In genomic region chr11:98044074-98044473, GRCm38 (mm10) we compare ENCODE assay signal across 28 mouse cellular contexts. TPM values are rescaled to one million over a fixed set of nuclear protein-coding genes. Genes with fewer than 3 reads are reported as not detected.
A peak's percentile ranks its signal among the peaks of the same experiment; 100 is the strongest.
DNase-seq lines count a peak whose midpoint lies in the region; ATAC-seq and TF ChIP-seq lines count a peak whose summit lies in the region.
"Had no signal": no experiment of that assay in that cellular context is flagged by ENCODE, and none has a peak within 500 bp of the region (broad histone marks: within the 10 kb centered on the region; RNA-seq: fewer than 3 reads in every experiment).

No protein-coding gene starts in this region.

- H3K4me3 ChIP-seq in lung, embryonic 15.5 days, result no peak overlapping the region
- H3K4me3 ChIP-seq in E14TG2a.4 (replicated peaks; ENCODE audit: low read length), result peak overlapping the region; percentile 64
- no peak overlapping the region for H3K4me3 ChIP-seq in kidney, adult 2 months (ENCODE audit: insufficient read depth, low read depth, low read length)
- H3K4me3 ChIP-seq: heart, adult 2 months; hindbrain, embryonic 10.5 days; hindbrain, embryonic 15.5 days; kidney, embryonic 15.5 days; layer of hippocampus, adult 2 months; limb, embryonic 13.5 days; midbrain, embryonic 15.5 days had no signal

- TF ChIP-seq POLR2A in kidney, adult 2 months (IDR thresholded peaks at IDR 0.05; ENCODE audit: low read depth, low read length), result no peak

- DNase-seq in cerebellum, adult 9-10 months, result peak; percentile 41
- DNase-seq in lung, postnatal 4 days, result no peak
- peak; percentile 66 to 70 for DNase-seq in cerebellum, postnatal 10 days
- no peak for DNase-seq in left cerebral cortex, adult 18-20 months (ENCODE audit: low spot score in 2 of 2)
- DNase-seq in kidney, adult 2 months, result no peak
- DNase-seq: adrenal gland, postnatal 36 days; heart, adult 2 months; heart, postnatal 14 days; kidney, adult 11 months; kidney, postnatal 36 days; right cerebral cortex, adult 18-20 months; spleen, adult 18-20 months; thymus, postnatal 14 days had no signal

- H3K9ac ChIP-seq in lung, embryonic 15.5 days, result no peak overlapping the region
- H3K9ac ChIP-seq: hindbrain, embryonic 15.5 days; kidney, embryonic 15.5 days; midbrain, embryonic 15.5 days had no signal

- H3K4me2 ChIP-seq in lung, embryonic 15.5 days, result peak overlapping the region; percentile 26
- H3K4me2 ChIP-seq: hindbrain, embryonic 15.5 days; kidney, embryonic 15.5 days; limb, embryonic 13.5 days; liver, embryonic 11.5 days; midbrain, embryonic 15.5 days had no signal

- WGBS in lung, embryonic 15.5 days, result 27% methylated on average over 5 of the region's 5 CpGs
- 69% methylated on average over 5 of the region's 5 CpGs for WGBS in kidney, adult 2 months

- peaks cover 12% of the 10 kb centered on the region; the same call in 1 of the 2 replicates for H3K27me3 ChIP-seq in lung, embryonic 15.5 days
- no peaks in the 10 kb centered on the region for H3K27me3 ChIP-seq in E14TG2a.4 (ENCODE audit: insufficient read depth, low read length)
- H3K27me3 ChIP-seq in kidney, adult 2 months (replicated peaks; ENCODE audit: control insufficient read depth, insufficient read depth, low read length), result no peaks in the 10 kb centered on the region
- H3K27me3 ChIP-seq: kidney, embryonic 15.5 days had no signal

- no peak overlapping the region for H3K27ac ChIP-seq in lung, embryonic 15.5 days
- H3K27ac ChIP-seq in kidney, adult 2 months (ENCODE audit: insufficient read depth, low read depth, low read length), result no peak overlapping the region
- H3K27ac ChIP-seq: heart, adult 2 months; hindbrain, embryonic 10.5 days; hindbrain, embryonic 15.5 days; kidney, embryonic 15.5 days; layer of hippocampus, adult 2 months; limb, embryonic 13.5 days; macrophage; midbrain, embryonic 15.5 days had no signal

- H3K4me1 ChIP-seq in lung, embryonic 15.5 days, result peaks cover 17% of the 10 kb centered on the region
- peaks cover 84% of the 10 kb centered on the region for H3K4me1 ChIP-seq in E14TG2a.4 (replicated peaks; ENCODE audit: low read depth, low read length)
- no peaks in the 10 kb centered on the region for H3K4me1 ChIP-seq in kidney, adult 2 months (ENCODE audit: control insufficient read depth, insufficient read depth, low read length)
- H3K4me1 ChIP-seq: midbrain, embryonic 15.5 days had no signal

- ATAC-seq in cerebellum, adult (ENCODE audit: insufficient number of reproducible peaks, low FRiP score, low TSS enrichment), result no peak
- no peak for ATAC-seq in lung, embryonic 15.5 days (ENCODE audit: borderline replicate concordance, extremely low read depth, low FRiP score, low TSS enrichment)
- ATAC-seq: forebrain, embryonic 16.5 days; inflammation-experienced regulatory T-cells, adult 6 months; midbrain, embryonic 15.5 days had no signal

- H3K9me3 ChIP-seq in lung, embryonic 15.5 days, result no peaks in the 10 kb centered on the region
- no peaks in the 10 kb centered on the region for H3K9me3 ChIP-seq in E14TG2a.4 (ENCODE audit: low read length)
- H3K9me3 ChIP-seq: hindbrain, embryonic 10.5 days; hindbrain, embryonic 15.5 days; kidney, embryonic 15.5 days; midbrain, embryonic 15.5 days had no signal

- no peak for TF ChIP-seq CTCF in E14TG2a.4 (conservative IDR thresholded peaks at IDR 0.05; ENCODE audit: low read length)
- TF ChIP-seq CTCF in kidney, adult 2 months (conservative IDR thresholded peaks at IDR 0.05; ENCODE audit: insufficient read depth, insufficient read length, low read depth, low read length), result no peak

- H3K36me3 ChIP-seq in lung, embryonic 15.5 days, result no peaks in the 10 kb centered on the region
- peaks cover 20% of the 10 kb centered on the region for H3K36me3 ChIP-seq in E14TG2a.4 (ENCODE audit: insufficient read depth, low read length)
- H3K36me3 ChIP-seq in kidney, adult 2 months (ENCODE audit: control insufficient read depth, insufficient read depth, low read length), result no peaks in the 10 kb centered on the region
- H3K36me3 ChIP-seq: hindbrain, embryonic 10.5 days; hindbrain, embryonic 15.5 days; kidney, embryonic 15.5 days; limb, embryonic 13.5 days; midbrain, embryonic 15.5 days had no signal

RNA-seq across cellular contexts. Expression of gene Stac2, which starts 9.2 kb away (rescaled TPM):
- 0.06 and 0.16 TPM in 2 replicates for polyA plus RNA-seq in lung, embryonic 15.5 days (2015; fragmentation: Nextera tagmentation; extraction: Ambion mirVana)
- 100 to 1,000 TPM in 1 of 2 experiments, 10 to 100 TPM in 1; 86.3 to 109 TPM for total RNA-seq in left cerebral cortex, adult 18-20 months (2021)
- polyA plus RNA-seq in kidney, adult 2 months (2012; rRNA removed), result 0.05 and 0.42 TPM in 2 replicates
- total RNA-seq: common myeloid progenitor, adult 5-6 weeks; megakaryocyte-erythroid progenitor cell, adult 5-6 weeks had no signal

RNA-seq across cellular contexts. Expression of gene Rpl19, which starts 17.6 kb away (rescaled TPM):
- 1,039 and 1,081 TPM in 2 replicates for polyA plus RNA-seq in lung, embryonic 15.5 days (2015; fragmentation: Nextera tagmentation; extraction: Ambion mirVana)
- 100 to 1,000 TPM; 627 to 650 TPM for total RNA-seq in left cerebral cortex, adult 18-20 months (2021)
- polyA plus RNA-seq in kidney, adult 2 months (2012; rRNA removed), result 503 and 653 TPM in 2 replicates

RNA-seq across cellular contexts. Expression of gene Cacnb1, which starts 21.2 kb away (rescaled TPM):
- 4.9 and 5.2 TPM in 2 replicates for polyA plus RNA-seq in lung, embryonic 15.5 days (2015; fragmentation: Nextera tagmentation; extraction: Ambion mirVana)
- total RNA-seq in left cerebral cortex, adult 18-20 months (2021), result 100 to 1,000 TPM; 154 to 170 TPM
- polyA plus RNA-seq in kidney, adult 2 months (2012; rRNA removed), result 6.1 and 7.6 TPM in 2 replicates
- total RNA-seq: common myeloid progenitor, adult 5-6 weeks had no signal

RNA-seq across cellular contexts. Expression of gene Arl5c, which starts 48.1 kb away (rescaled TPM):
- polyA plus RNA-seq in lung, embryonic 15.5 days (2015; fragmentation: Nextera tagmentation; extraction: Ambion mirVana), result 6.8 and 9.0 TPM in 2 replicates
- 1 to 10 TPM; 1.4 to 1.9 TPM for total RNA-seq in left cerebral cortex, adult 18-20 months (2021)
- 0.75 and 2.8 TPM in 2 replicates for polyA plus RNA-seq in kidney, adult 2 months (2012; rRNA removed)

RNA-seq across cellular contexts. Expression of gene Plxdc1, which starts 57.8 kb away (rescaled TPM):
- polyA plus RNA-seq in lung, embryonic 15.5 days (2015; fragmentation: Nextera tagmentation; extraction: Ambion mirVana), result 0.89 and 1.3 TPM in 2 replicates
- total RNA-seq in left cerebral cortex, adult 18-20 months (2021), result 10 to 100 TPM; 42.2 to 46.7 TPM
- polyA plus RNA-seq in kidney, adult 2 months (2012; rRNA removed), result 1.0 TPM in 2 replicates

Comparison
In these comparisons a context has a peak if more than half of its experiments do, and no peak if none do; other contexts are left out.
1. DNase-seq: peak in cerebellum, adult 9-10 months (single experiment) and cerebellum, postnatal 10 days (2 of 2); none in lung, postnatal 4 days (0 of 2), left cerebral cortex, adult 18-20 months (0 of 2) and kidney, adult 2 months (single experiment).